Mouse (Mus musculus) hindbrain, embryonic 14.5 days (tissue): Measurements from ENCODE around the gene Pde6b. TPM values are rescaled to one million over a fixed set of nuclear protein-coding genes. Genes with fewer than 3 reads are reported as not detected.

Experiments
- ATAC-seq: fragments of 200-750 bp; cut with Nextera tagmentation; 2 replicates; pipeline ENCODE4 v1.8.0; 2017; ENCODE audit warnings: moderate number of reproducible peaks, mild to moderate bottlenecking, moderate TSS enrichment, moderate library complexity; ENCODE audit not compliant: low FRiP score
- DNase-seq: peaks from one replicate; pipeline ENCODE4 v3.0.0-alpha.2; 2015; ENCODE audit warnings: low spot score
- H3K27ac ChIP-seq: fragments of 300-500 bp; sonication (generic); 2 replicates; pipeline ENCODE4 v1.5.1; 2014; ENCODE audit warnings: mild to moderate bottlenecking, moderate library complexity
- H3K27me3 ChIP-seq: fragments of 300-500 bp; sonication (generic); 2 replicates; pipeline ENCODE4 v1.6.1; 2014; ENCODE audit warnings: mild to moderate bottlenecking, low read length, mixed read lengths; ENCODE audit not compliant: control insufficient read depth, insufficient read depth
- H3K36me3 ChIP-seq: fragments of 300-500 bp; sonication (generic); replicated peaks from 2 replicates; pipeline ENCODE4 v1.6.1; 2014; ENCODE audit not compliant: control insufficient read depth, insufficient read depth
- H3K4me1 ChIP-seq: fragments of 300-500 bp; sonication (generic); replicated peaks from 2 replicates; pipeline ENCODE4 v1.6.1; 2014; ENCODE audit warnings: antibody characterized with exemption, low read length, mixed read lengths; ENCODE audit not compliant: control insufficient read depth, insufficient read depth
- H3K4me2 ChIP-seq: fragments of 300-500 bp; sonication (generic); replicated peaks from 2 replicates; pipeline ENCODE4 v1.6.1; 2014; ENCODE audit warnings: mild to moderate bottlenecking, moderate library complexity
- H3K4me3 ChIP-seq: fragments of 300-500 bp; sonication (generic); replicated peaks from 2 replicates; pipeline ENCODE4 v1.5.1; 2014; ENCODE audit warnings: mild to moderate bottlenecking, low read length
- H3K9ac ChIP-seq: fragments of 300-500 bp; sonication (generic); 2 replicates; pipeline ENCODE4 v1.6.1; 2014
- H3K9me3 ChIP-seq: fragments of 300-500 bp; sonication (generic); 2 replicates; pipeline ENCODE4 v1.6.1; 2016; ENCODE audit warnings: low read length; ENCODE audit not compliant: control insufficient read depth
- WGBS: fragments of 180-500 bp; shearing (Covaris S2); extraction: QIAGEN DNeasy Blood & Tissue Kit; methylation state at CpG from one replicate; pipeline ENCODE4 v1.1.7; 2014; 5-methylcytosine and 5-hydroxymethylcytosine counted together
- polyA plus RNA-seq: library from polyadenylated mRNA; unstranded; fragments of >200 nt; fragmentation: Nextera tagmentation; extraction: Ambion mirVana; gene quantifications from 2 replicates; pipeline ENCODE4 v1.2.1, GENCODE M21; 2014

Gene Pde6b
- polyA plus RNA-seq, 1 experiment from 2014 or later = 0.28 TPM

GRCm38 (mm10) chr5:108376059-108376458 lies 12.1 kb upstream of the Pde6b start:
- H3K36me3 ChIP-seq = no peaks in the 10 kb centered on the region
- H3K27ac ChIP-seq = no peak overlapping the region
- no peak overlapping the region for H3K4me3 ChIP-seq
- H3K9me3 ChIP-seq = no peaks in the 10 kb centered on the region
- H3K4me2 ChIP-seq = no peak overlapping the region
- WGBS = 71% methylated on average over 1 of the region's 1 CpGs
- peaks cover 28% of the 10 kb centered on the region for H3K27me3 ChIP-seq
- DNase-seq (no peak), ATAC-seq (no peak)
- no peak overlapping the region for H3K9ac ChIP-seq
- no peaks in the 10 kb centered on the region for H3K4me1 ChIP-seq

GRCm38 (mm10) chr5:108378346-108378745 lies 9.8 kb upstream of the Pde6b start:
- no peak overlapping the region for H3K9ac ChIP-seq
- H3K4me1 ChIP-seq = no peaks in the 10 kb centered on the region
- H3K27ac ChIP-seq = no peak overlapping the region
- H3K4me3 ChIP-seq = no peak overlapping the region
- peaks cover 7% of the 10 kb centered on the region for H3K27me3 ChIP-seq
- H3K9me3 ChIP-seq = no peaks in the 10 kb centered on the region
- H3K4me2 ChIP-seq = no peak overlapping the region
- DNase-seq (no peak), ATAC-seq (no peak)
- no peaks in the 10 kb centered on the region for H3K36me3 ChIP-seq
- WGBS = 88% methylated on average over 4 of the region's 4 CpGs

- Histone ChIP-seq H3K36me3 (no peaks in the 10 kb centered on the region), H3K27me3 (no peaks in the 10 kb centered on the region), H3K4me3 (no peak overlapping the region), H3K9ac (no peak overlapping the region), H3K4me1 (no peaks in the 10 kb centered on the region), H3K9me3 (no peaks in the 10 kb centered on the region), H3K27ac (no peak overlapping the region), H3K4me2 (no peak overlapping the region)
- 96% methylated on average over 2 of the region's 2 CpGs for WGBS
- ATAC-seq = no peak
- DNase-seq = no peak
Observed at GRCm38 (mm10) chr5:108385632-108386031, 2.6 kb upstream of the Pde6b start.

GRCm38 (mm10) chr5:108386449-108386848 lies 1.7 kb upstream of the Pde6b start:
- Histone ChIP-seq H3K9ac (no peak overlapping the region), H3K36me3 (no peaks in the 10 kb centered on the region), H3K4me2 (no peak overlapping the region), H3K9me3 (no peaks in the 10 kb centered on the region), H3K27me3 (no peaks in the 10 kb centered on the region), H3K4me3 (no peak overlapping the region), H3K27ac (no peak overlapping the region), H3K4me1 (no peaks in the 10 kb centered on the region)
- DNase-seq (no peak), ATAC-seq (no peak)
- 81% methylated on average over 4 of the region's 4 CpGs for WGBS

GRCm38 (mm10) chr5:108389744-108390143 lies 1.6 kb downstream of the Pde6b start:
- Histone ChIP-seq H3K9me3 (no peaks in the 10 kb centered on the region), H3K27ac (no peak overlapping the region), H3K27me3 (no peaks in the 10 kb centered on the region), H3K36me3 (no peaks in the 10 kb centered on the region), H3K4me3 (no peak overlapping the region), H3K4me1 (no peaks in the 10 kb centered on the region), H3K9ac (no peak overlapping the region), H3K4me2 (no peak overlapping the region)
- no peak for ATAC-seq
- no peak for DNase-seq
- WGBS = 77% methylated on average over 3 of the region's 3 CpGs

- H3K27me3 ChIP-seq = no peaks in the 10 kb centered on the region
- DNase-seq (no peak), ATAC-seq (no peak)
- H3K9ac ChIP-seq = no peak overlapping the region
- H3K27ac ChIP-seq = no peak overlapping the region
- H3K4me3 ChIP-seq = no peak overlapping the region
- H3K4me2 ChIP-seq = no peak overlapping the region
- no peaks in the 10 kb centered on the region for H3K9me3 ChIP-seq
- 81% methylated on average over 4 of the region's 4 CpGs for WGBS
- H3K4me1 ChIP-seq = no peaks in the 10 kb centered on the region
- no peaks in the 10 kb centered on the region for H3K36me3 ChIP-seq
Observed at GRCm38 (mm10) chr5:108403453-108403852, 15.3 kb downstream of the Pde6b start.

- Histone ChIP-seq H3K4me3 (no peak overlapping the region), H3K36me3 (no peaks in the 10 kb centered on the region), H3K9ac (no peak overlapping the region), H3K9me3 (no peaks in the 10 kb centered on the region), H3K27me3 (no peaks in the 10 kb centered on the region), H3K27ac (no peak overlapping the region), H3K4me2 (no peak overlapping the region), H3K4me1 (no peaks in the 10 kb centered on the region)
- DNase-seq (no peak), ATAC-seq (no peak)
- WGBS = 55% methylated on average over 1 of the region's 1 CpGs
Observed at GRCm38 (mm10) chr5:108405460-108405859, 17.3 kb downstream of the Pde6b start.

GRCm38 (mm10) chr5:108406977-108407376 lies 18.8 kb downstream of the Pde6b start:
- Histone ChIP-seq H3K9me3 (no peaks in the 10 kb centered on the region), H3K36me3 (no peaks in the 10 kb centered on the region), H3K27me3 (no peaks in the 10 kb centered on the region), H3K4me1 (no peaks in the 10 kb centered on the region), H3K27ac (no peak overlapping the region), H3K4me2 (no peak overlapping the region), H3K4me3 (no peak overlapping the region), H3K9ac (no peak overlapping the region)
- 77% methylated on average over 2 of the region's 2 CpGs for WGBS
- ATAC-seq = no peak
- no peak for DNase-seq

- WGBS = 81% methylated on average over 2 of the region's 2 CpGs
- H3K4me3 ChIP-seq = no peak overlapping the region
Observed at GRCm38 (mm10) chr5:108414711-108415110, 26.5 kb downstream of the Pde6b start.

GRCm38 (mm10) chr5:108422741-108423140 lies 34.5 kb downstream of the Pde6b start:
- WGBS = 88% methylated on average over 3 of the region's 3 CpGs
- Histone ChIP-seq H3K4me3 (no peak overlapping the region), H3K9me3 (no peaks in the 10 kb centered on the region)

More at GRCm38 (mm10) chr5:108414711-108415110, 26.5 kb downstream of the Pde6b start:
- no peaks in the 10 kb centered on the region for H3K27me3 ChIP-seq
- no peak overlapping the region for H3K4me2 ChIP-seq
- no peak for DNase-seq
- no peaks in the 10 kb centered on the region for H3K9me3 ChIP-seq
- no peak overlapping the region for H3K9ac ChIP-seq
- no peaks in the 10 kb centered on the region for H3K4me1 ChIP-seq
- H3K36me3 ChIP-seq = no peaks in the 10 kb centered on the region
- no peak overlapping the region for H3K27ac ChIP-seq
- no peak for ATAC-seq

More at GRCm38 (mm10) chr5:108422741-108423140, 34.5 kb downstream of the Pde6b start:
- Histone ChIP-seq H3K4me2 (no peak overlapping the region), H3K36me3 (no peaks in the 10 kb centered on the region), H3K27me3 (no peaks in the 10 kb centered on the region), H3K4me1 (no peaks in the 10 kb centered on the region), H3K27ac (no peak overlapping the region), H3K9ac (no peak overlapping the region)
- ATAC-seq = no peak
- no peak for DNase-seq
